Mouse (Mus musculus) layer of hippocampus, adult 2 months (tissue): ENCODE measurements around the gene Mmp19. TPM values are rescaled to one million over a fixed set of nuclear protein-coding genes. Genes with fewer than 3 reads are reported as not detected.
A peak's percentile ranks its signal among the peaks of the same experiment; 100 is the strongest.

Experiments
- DNase-seq, 2 experiments: peaks; one replicate each; pipeline ENCODE4 v3.0.0; 2022; ENCODE audit warnings: low spot score in 2 of 2
- H3K27ac ChIP-seq: fragments of 200-600 bp; 2 replicates; pipeline ENCODE4 v1.8.1; 2022
- H3K4me3 ChIP-seq: fragments of 200-600 bp; 2 replicates; pipeline ENCODE4 v1.8.1; 2022; ENCODE audit warnings: mild to moderate bottlenecking
- CTCF ChIP-seq: fragments of 200-600 bp; conservative IDR thresholded peaks from 2 replicates; pipeline ENCODE4 v1.8.1; 2022; ENCODE audit warnings: antibody characterized with exemption, mild to moderate bottlenecking, moderate library complexity
- total RNA-seq, 2 experiments: library from RNA; stranded (reverse); gene quantifications; 2 replicates each; pipeline ENCODE4 v1.2.3; 2021

Mmp19 gene
- total RNA-seq, 2 experiments from 2014 or later: 0.61 to 0.84 TPM

GRCm38 (mm10) chr10:128773685-128774084 is 17.0 kb upstream of the Mmp19 start:
- Histone ChIP-seq H3K4me3 (no peak overlapping the region), H3K27ac (no peak overlapping the region)
- TF ChIP-seq CTCF: peak; percentile 47
- DNase-seq: no peak

GRCm38 (mm10) chr10:128778441-128778840 is 12.3 kb upstream of the Mmp19 start:
- TF ChIP-seq CTCF: no peak
- DNase-seq: no peak
- Histone ChIP-seq H3K27ac (no peak overlapping the region), H3K4me3 (no peak overlapping the region)

DNA sequence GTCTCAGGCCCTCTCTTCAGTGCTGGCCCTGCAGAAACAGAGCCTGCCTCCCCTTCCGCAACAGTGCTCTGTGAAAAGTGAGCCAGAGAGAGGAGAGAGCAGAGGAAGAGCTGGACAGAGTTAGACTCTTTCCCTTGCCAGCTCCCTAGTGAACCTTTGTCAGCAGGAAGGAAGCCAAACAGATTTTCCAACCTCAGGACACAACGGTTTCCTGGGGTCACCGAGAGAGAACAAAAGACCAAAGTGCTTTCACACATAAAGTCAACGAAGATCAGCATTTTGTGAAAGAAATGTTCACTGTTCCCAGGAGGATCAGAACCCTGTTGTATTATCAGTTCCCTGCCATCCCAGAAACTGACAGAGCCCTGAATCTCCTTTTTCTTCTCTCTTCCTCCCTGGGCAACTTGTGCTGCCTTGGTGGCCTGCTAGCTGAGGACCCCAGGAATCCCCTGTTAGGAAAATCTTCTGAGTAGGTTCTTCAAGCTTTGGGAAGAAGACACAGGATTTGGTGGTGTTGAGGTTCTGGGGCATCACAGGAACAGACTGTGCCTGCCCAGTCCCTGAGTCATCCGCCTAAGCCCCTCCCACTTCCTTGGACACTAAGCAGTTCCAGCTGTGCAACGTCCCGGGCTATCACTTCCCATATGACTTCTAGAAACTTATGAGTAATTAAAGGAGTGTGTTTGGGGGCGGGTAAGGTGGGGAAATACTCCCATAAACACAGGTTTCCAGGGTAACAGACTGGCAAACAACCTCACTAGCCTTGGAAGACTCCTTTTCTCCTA is 11.5 kb upstream of the Mmp19 start:
- H3K4me3 ChIP-seq: no peak overlapping the region
- no peak for TF ChIP-seq CTCF
- peak overlapping the region; percentile 24; the same call in 1 of the 2 replicates for H3K27ac ChIP-seq
- no peak for DNase-seq

GRCm38 (mm10) chr10:128780200-128780599 is 10.5 kb upstream of the Mmp19 start:
- Histone ChIP-seq H3K27ac (no peak overlapping the region), H3K4me3 (no peak overlapping the region)
- TF ChIP-seq CTCF: no peak
- DNase-seq: no peak

DNA sequence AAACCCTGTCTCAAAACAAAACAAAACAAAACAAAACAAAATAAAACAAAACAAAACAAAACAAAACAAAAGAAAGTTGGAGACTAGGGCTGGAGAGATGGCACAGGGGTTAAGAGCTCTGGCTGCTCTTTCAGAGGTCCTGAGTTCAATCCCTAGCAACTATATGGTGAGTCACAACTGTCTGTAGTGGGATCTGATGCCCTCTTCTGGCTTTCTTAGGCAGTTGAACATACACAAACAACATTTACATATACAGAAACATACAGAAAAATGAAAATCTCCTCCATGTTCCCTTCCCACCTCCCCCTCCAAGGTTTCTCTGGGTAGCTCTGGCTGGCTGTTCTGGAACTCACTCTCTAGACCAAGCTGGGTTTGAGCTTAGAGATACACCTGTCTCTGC is 1.3 kb downstream of the Mmp19 start:
- H3K4me3 ChIP-seq: no peak overlapping the region
- TF ChIP-seq CTCF: peak; percentile 22
- no peak for DNase-seq
- no peak overlapping the region for H3K27ac ChIP-seq

- DNase-seq: no peak
- no peak for TF ChIP-seq CTCF
- H3K4me3 ChIP-seq: no peak overlapping the region
- no peak overlapping the region for H3K27ac ChIP-seq
Measured at GRCm38 (mm10) chr10:128793258-128793657, 2.5 kb downstream of the Mmp19 start.

GRCm38 (mm10) chr10:128794391-128794790 is 3.7 kb downstream of the Mmp19 start:
- no peak overlapping the region for H3K27ac ChIP-seq
- DNase-seq: no peak
- no peak for TF ChIP-seq CTCF
- H3K4me3 ChIP-seq: no peak overlapping the region

DNA sequence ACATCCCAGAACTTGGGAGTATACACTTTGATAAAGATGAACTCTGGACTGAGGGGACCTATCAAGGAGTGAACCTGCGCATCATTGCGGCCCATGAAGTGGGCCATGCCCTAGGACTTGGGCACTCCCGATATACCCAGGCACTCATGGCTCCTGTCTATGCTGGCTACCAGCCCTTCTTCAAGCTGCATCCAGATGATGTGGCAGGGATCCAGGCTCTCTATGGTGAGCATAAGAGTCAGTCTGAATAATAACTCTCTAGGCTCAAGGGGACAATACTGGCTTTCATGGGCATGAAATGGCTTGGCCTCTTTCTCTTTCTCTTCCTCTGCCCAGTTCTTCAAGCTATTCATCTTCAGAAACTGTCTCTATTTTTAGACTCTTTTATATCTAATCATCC is 4.9 kb downstream of the Mmp19 start:
- no peak for DNase-seq
- no peak overlapping the region for H3K4me3 ChIP-seq
- TF ChIP-seq CTCF: no peak
- H3K27ac ChIP-seq: no peak overlapping the region

GRCm38 (mm10) chr10:128798676-128799075 is 8.0 kb downstream of the Mmp19 start:
- H3K4me3 ChIP-seq: no peak overlapping the region
- no peak overlapping the region for H3K27ac ChIP-seq
- no peak for TF ChIP-seq CTCF
- DNase-seq: no peak

GRCm38 (mm10) chr10:128801981-128802495 is 11.3 kb downstream of the Mmp19 start:
- no peak overlapping the region for H3K4me3 ChIP-seq
- DNase-seq: no peak
- TF ChIP-seq CTCF: no peak
- H3K27ac ChIP-seq: no peak overlapping the region

DNA sequence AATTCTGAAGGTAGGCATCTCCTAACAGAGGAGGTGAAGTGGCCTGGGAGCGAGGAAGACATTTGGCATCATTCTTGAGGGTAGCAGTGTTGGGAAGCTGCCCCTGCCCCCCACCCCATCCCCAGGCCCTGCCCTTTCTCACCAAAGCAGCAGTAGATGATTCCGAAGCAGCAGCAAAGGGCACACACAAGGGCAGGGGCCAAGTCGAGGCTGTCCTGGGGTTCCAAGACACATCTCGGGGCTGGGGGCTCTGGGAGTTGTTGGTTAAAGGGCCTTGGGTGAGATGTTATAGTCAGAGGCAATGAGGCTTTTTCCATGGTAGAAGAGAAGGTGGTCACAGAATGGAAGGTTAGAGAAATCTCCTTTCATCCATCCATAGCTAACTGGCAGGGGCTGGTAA is 12.2 kb downstream of the Mmp19 start:
- Histone ChIP-seq H3K4me3 (peak overlapping the region; percentile 94), H3K27ac (peak overlapping the region; percentile 98; the same call in 1 of the 2 replicates)
- no peak for TF ChIP-seq CTCF
- DNase-seq: no peak

GRCm38 (mm10) chr10:128803361-128803760 is 12.7 kb downstream of the Mmp19 start:
- H3K27ac ChIP-seq: peak overlapping the region; percentile 98
- no peak for TF ChIP-seq CTCF
- peak overlapping the region; percentile 94 for H3K4me3 ChIP-seq
- no peak for DNase-seq

DNA sequence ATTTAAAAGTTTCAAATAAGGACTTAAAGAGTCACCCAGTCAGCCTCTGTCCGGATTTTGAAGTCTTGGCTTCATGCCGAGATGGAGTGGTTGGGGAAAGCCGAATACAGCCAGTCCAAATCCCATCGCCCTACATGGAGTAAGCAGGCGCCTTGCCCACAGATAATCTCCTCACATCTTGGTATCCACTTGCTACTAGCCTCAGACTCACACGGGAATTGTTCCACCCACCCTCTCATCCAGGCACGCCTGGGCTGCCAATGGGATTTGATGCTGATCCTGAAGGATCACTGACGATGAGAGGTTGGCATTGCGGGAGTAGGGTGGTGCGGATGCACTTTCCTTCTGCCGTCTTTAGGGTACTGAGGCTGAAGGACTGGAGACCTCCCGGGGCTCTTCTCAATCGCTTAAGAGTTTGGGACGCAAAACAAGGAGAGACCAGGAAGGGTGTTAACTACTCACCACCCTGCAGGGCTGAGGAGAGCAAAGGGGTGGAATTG is 13.1 kb downstream of the Mmp19 start, which contains the start of gene Dnajc14:
Gene Dnajc14, plus strand, starts transcription at position 292 of the 500 bp plus-strand sequence.
- H3K27ac ChIP-seq: peak within 1 kb of the TSS; percentile 98
- H3K4me3 ChIP-seq: peak within 1 kb of the TSS; percentile 94
- TF ChIP-seq CTCF: no peak
- DNase-seq: peak; percentile 71 to 78
